Mouse (Mus musculus) testis, adult 2 months (tissue): Measurements from ENCODE around the gene Sppl2c.

Experiments used
- CTCF ChIP-seq: fragments of 200-500 bp; IDR thresholded peaks from 2 replicates; pipeline ENCODE4 v1.5.1; 2012; ENCODE audit warnings: low read depth, mild to moderate bottlenecking, inconsistent platforms, low read length, moderate library complexity; ENCODE audit not compliant: control insufficient read depth, insufficient read depth, insufficient replicate concordance
- POLR2A ChIP-seq: fragments of 200-500 bp; IDR thresholded peaks from 2 replicates; pipeline ENCODE4 v1.6.1; 2012; ENCODE audit warnings: low read depth, mild to moderate bottlenecking, inconsistent platforms, low read length, moderate library complexity; ENCODE audit not compliant: control insufficient read depth

DNA sequence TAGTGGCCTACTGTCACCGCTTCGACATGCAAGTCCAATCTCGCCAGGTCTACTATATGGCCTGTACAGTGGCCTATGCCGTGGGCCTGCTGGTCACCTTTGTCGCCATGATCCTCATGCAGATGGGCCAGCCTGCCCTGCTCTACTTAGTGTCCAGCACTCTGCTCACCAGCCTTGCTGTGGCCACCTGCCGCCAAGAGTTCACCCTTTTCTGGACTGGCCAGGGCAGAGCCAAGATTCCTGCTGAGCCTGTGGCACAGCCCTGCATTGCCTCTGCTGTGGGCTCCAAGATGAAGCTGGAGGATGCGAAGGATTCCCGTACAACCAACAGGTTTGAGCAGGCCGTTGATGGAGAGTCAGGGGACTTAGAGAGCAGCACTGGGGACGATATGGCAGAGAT is 1.6 kb downstream of the Sppl2c start:
- TF ChIP-seq POLR2A (no peak; the same call in 1 of the 2 replicates), CTCF (no peak)
